ENCODE assay signal across 29 mouse cellular contexts in the genomic region with DNA sequence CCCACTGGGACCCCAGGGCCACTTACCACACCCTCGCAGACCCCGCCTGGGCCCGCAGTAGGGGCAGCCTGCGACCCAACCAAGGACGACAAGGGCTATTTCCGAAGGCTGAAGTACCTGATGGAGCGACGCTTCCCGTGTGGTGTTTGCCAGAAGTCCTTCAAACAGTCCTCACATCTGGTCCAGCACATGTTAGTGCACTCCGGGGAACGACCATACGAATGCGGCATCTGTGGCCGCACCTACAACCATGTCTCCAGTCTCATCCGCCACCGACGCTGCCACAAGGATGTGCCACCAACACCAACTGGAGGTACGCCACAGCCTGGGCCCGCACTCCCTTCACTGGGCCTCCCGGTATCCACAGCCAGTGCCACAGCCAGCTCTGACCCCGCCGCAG. TPM values are rescaled to one million over a fixed set of nuclear protein-coding genes. Genes with fewer than 3 reads are reported as not detected.
DNase-seq lines count a peak whose midpoint lies in the region; ATAC-seq and TF ChIP-seq lines count a peak whose summit lies in the region.
"Had no signal": no experiment of that assay in that cellular context is flagged by ENCODE, and none has a peak within 500 bp of the region (broad histone marks: within the 10 kb centered on the region; RNA-seq: fewer than 3 reads in every experiment).

No protein-coding gene starts in this region.

- H3K4me2 ChIP-seq in hindbrain, embryonic 14.5 days (replicated peaks) = no peak overlapping the region
- H3K4me2 ChIP-seq in hindbrain, embryonic 11.5 days (replicated peaks; ENCODE audit: low read depth, low read length) = no peak overlapping the region
- no peak overlapping the region for H3K4me2 ChIP-seq in midbrain, embryonic 11.5 days
- no peak overlapping the region for H3K4me2 ChIP-seq in midbrain, embryonic 14.5 days (ENCODE audit: low read length)
- H3K4me2 ChIP-seq in myocyte (ENCODE audit: low read depth) = no peak overlapping the region
- H3K4me2 ChIP-seq: forebrain, embryonic 12.5 days; heart, embryonic 13.5 days; liver, embryonic 15.5 days; midbrain, embryonic 12.5 days; neural tube, embryonic 13.5 days; stomach, embryonic 15.5 days had no signal

- 0 out of 2 replicates have a peak overlapping the region, but pooled peaks have one; percentile 7 for H3K4me3 ChIP-seq in hindbrain, embryonic 14.5 days (replicated peaks; ENCODE audit: low read length)
- H3K4me3 ChIP-seq in hindbrain, embryonic 11.5 days (ENCODE audit: low read depth, low read length) = no peak overlapping the region
- H3K4me3 ChIP-seq in midbrain, embryonic 11.5 days (ENCODE audit: low read depth, low read length) = no peak overlapping the region
- H3K4me3 ChIP-seq in midbrain, embryonic 14.5 days (replicated peaks; ENCODE audit: low read depth, low read length) = no peak overlapping the region
- no peak overlapping the region for H3K4me3 ChIP-seq in myocyte
- H3K4me3 ChIP-seq: heart, adult 2 months; heart, embryonic 13.5 days; liver, embryonic 15.5 days; midbrain, embryonic 12.5 days; neural tube, embryonic 13.5 days; stomach, embryonic 15.5 days had no signal

- no peak for DNase-seq in hindbrain, embryonic 14.5 days (ENCODE audit: low spot score)
- DNase-seq in hindbrain, embryonic 11.5 days (ENCODE audit: low spot score) = no peak
- no peak for DNase-seq in midbrain, embryonic 11.5 days (ENCODE audit: low spot score, missing footprints)
- no peak for DNase-seq in midbrain, embryonic 14.5 days
- DNase-seq in ZHBTc4 (ENCODE audit: low read depth, low spot score) = peak; percentile 43
- no peak for DNase-seq in right cerebral cortex, postnatal 36 days (ENCODE audit: low spot score in 2 of 2)
- DNase-seq: adrenal gland, postnatal 25 days; B cell, adult 2 months; cerebellum, adult 9-10 months; gastrocnemius, postnatal 25 days; heart, adult 2 months; kidney, adult 2 months; kidney, postnatal 10 days; retina, postnatal 1 day; right cerebral cortex, postnatal 25 days; thymus, postnatal 25 days had no signal

- H3K27me3 ChIP-seq in hindbrain, embryonic 14.5 days (ENCODE audit: control insufficient read depth, insufficient read depth, low read length) = no peaks in the 10 kb centered on the region
- H3K27me3 ChIP-seq in hindbrain, embryonic 11.5 days (ENCODE audit: control insufficient read depth, insufficient read depth, low read length) = no peaks in the 10 kb centered on the region
- no peaks in the 10 kb centered on the region for H3K27me3 ChIP-seq in midbrain, embryonic 11.5 days (ENCODE audit: control insufficient read depth, insufficient read depth, low read length)
- H3K27me3 ChIP-seq in midbrain, embryonic 14.5 days (ENCODE audit: control insufficient read depth, insufficient read depth, low read length) = no peaks in the 10 kb centered on the region
- H3K27me3 ChIP-seq in myocyte (ENCODE audit: control insufficient read depth, insufficient read depth, insufficient read length) = no peaks in the 10 kb centered on the region
- H3K27me3 ChIP-seq: CH12.LX; forebrain, embryonic 12.5 days; heart, embryonic 13.5 days; liver, embryonic 15.5 days; midbrain, embryonic 12.5 days; neural tube, embryonic 13.5 days; stomach, embryonic 15.5 days had no signal

- no peak overlapping the region for H3K9ac ChIP-seq in hindbrain, embryonic 14.5 days
- no peak overlapping the region for H3K9ac ChIP-seq in hindbrain, embryonic 11.5 days (ENCODE audit: low read depth, low read length)
- no peak overlapping the region for H3K9ac ChIP-seq in midbrain, embryonic 11.5 days (ENCODE audit: low read length)
- no peak overlapping the region for H3K9ac ChIP-seq in midbrain, embryonic 14.5 days (replicated peaks; ENCODE audit: low read length)
- H3K9ac ChIP-seq: forebrain, embryonic 12.5 days; heart, embryonic 13.5 days; liver, embryonic 15.5 days; midbrain, embryonic 12.5 days; neural tube, embryonic 13.5 days; stomach, embryonic 15.5 days had no signal

- no peak overlapping the region for H3ac ChIP-seq in myocyte (ENCODE audit: control insufficient read depth, insufficient read length)

- ATAC-seq in hindbrain, embryonic 14.5 days (ENCODE audit: low FRiP score) = no peak
- no peak for ATAC-seq in hindbrain, embryonic 11.5 days (ENCODE audit: low FRiP score)
- ATAC-seq in midbrain, embryonic 11.5 days (ENCODE audit: low FRiP score) = 0 out of 2 replicates have a peak, but pooled peaks have one; percentile 7
- ATAC-seq in midbrain, embryonic 14.5 days (ENCODE audit: low FRiP score, low TSS enrichment) = no peak
- ATAC-seq: hindbrain, embryonic 16.5 days had no signal

- no peak for TF ChIP-seq POLR2A in myocyte (IDR thresholded peaks at IDR 0.05; ENCODE audit: insufficient read length, low read depth)

- H3K4me1 ChIP-seq in hindbrain, embryonic 14.5 days (replicated peaks; ENCODE audit: control insufficient read depth, insufficient read depth, low read length) = no peaks in the 10 kb centered on the region
- no peaks in the 10 kb centered on the region for H3K4me1 ChIP-seq in hindbrain, embryonic 11.5 days (replicated peaks; ENCODE audit: control insufficient read depth, insufficient read depth, low read length)
- no peaks in the 10 kb centered on the region for H3K4me1 ChIP-seq in midbrain, embryonic 11.5 days (ENCODE audit: control insufficient read depth, insufficient read depth, low read length)
- no peaks in the 10 kb centered on the region for H3K4me1 ChIP-seq in midbrain, embryonic 14.5 days (ENCODE audit: control insufficient read depth, insufficient read depth, low read length)
- H3K4me1 ChIP-seq: forebrain, embryonic 12.5 days; heart, embryonic 13.5 days; liver, embryonic 15.5 days; midbrain, embryonic 12.5 days; neural tube, embryonic 13.5 days; stomach, embryonic 15.5 days had no signal

- peaks cover 8% of the 10 kb centered on the region for H3K79me2 ChIP-seq in myocyte (ENCODE audit: control insufficient read depth, insufficient read depth)

- no peak overlapping the region for H3K27ac ChIP-seq in hindbrain, embryonic 14.5 days
- H3K27ac ChIP-seq in hindbrain, embryonic 11.5 days (ENCODE audit: low read depth, low read length) = no peak overlapping the region
- no peak overlapping the region for H3K27ac ChIP-seq in midbrain, embryonic 11.5 days (ENCODE audit: low read depth, low read length)
- H3K27ac ChIP-seq in midbrain, embryonic 14.5 days (replicated peaks; ENCODE audit: low read depth, low read length) = no peak overlapping the region
- H3K27ac ChIP-seq: forebrain, embryonic 12.5 days; heart, adult 2 months; heart, embryonic 13.5 days; liver, embryonic 15.5 days; macrophage; midbrain, embryonic 12.5 days; neural tube, embryonic 13.5 days; stomach, embryonic 15.5 days had no signal

- peaks cover 26% of the 10 kb centered on the region for H3K9me3 ChIP-seq in hindbrain, embryonic 14.5 days (ENCODE audit: control insufficient read depth, low read length)
- H3K9me3 ChIP-seq in hindbrain, embryonic 11.5 days (ENCODE audit: control insufficient read depth, low read length) = peaks cover 13% of the 10 kb centered on the region
- peaks cover 28% of the 10 kb centered on the region for H3K9me3 ChIP-seq in midbrain, embryonic 11.5 days (ENCODE audit: control insufficient read depth, low read length)
- H3K9me3 ChIP-seq in midbrain, embryonic 14.5 days (ENCODE audit: control insufficient read depth, low read length) = peaks cover 23% of the 10 kb centered on the region

- H3K36me3 ChIP-seq in hindbrain, embryonic 14.5 days (replicated peaks; ENCODE audit: control insufficient read depth, insufficient read depth) = peaks cover 69% of the 10 kb centered on the region
- peaks cover 46% of the 10 kb centered on the region for H3K36me3 ChIP-seq in hindbrain, embryonic 11.5 days (ENCODE audit: control insufficient read depth, insufficient read depth, low read length)
- H3K36me3 ChIP-seq in midbrain, embryonic 11.5 days (ENCODE audit: control insufficient read depth, insufficient read depth, low read length) = peaks cover 59% of the 10 kb centered on the region
- H3K36me3 ChIP-seq in midbrain, embryonic 14.5 days (ENCODE audit: control insufficient read depth, insufficient read depth, low read length) = peaks cover 76% of the 10 kb centered on the region
- H3K36me3 ChIP-seq in myocyte (ENCODE audit: control insufficient read depth, insufficient read depth) = peaks cover 28% of the 10 kb centered on the region

- WGBS in hindbrain, embryonic 14.5 days = 97% methylated on average over 22 of the region's 22 CpGs
- WGBS in hindbrain, embryonic 11.5 days = 95% methylated on average over 22 of the region's 22 CpGs
- WGBS in midbrain, embryonic 11.5 days = 95% methylated on average over 22 of the region's 22 CpGs
- WGBS in midbrain, embryonic 14.5 days = 95% methylated on average over 22 of the region's 22 CpGs

RNA-seq across cellular contexts. Expression of a gene that starts 4.4 kb away (rescaled TPM):
- polyA plus RNA-seq in hindbrain, embryonic 14.5 days (2014; fragmentation: Nextera tagmentation; extraction: Ambion mirVana) = not detected in 2 replicates
- polyA plus RNA-seq in hindbrain, embryonic 11.5 days (2014; fragmentation: Nextera tagmentation; extraction: Ambion mirVana) = not detected in 2 replicates
- polyA plus RNA-seq in midbrain, embryonic 11.5 days (2014; fragmentation: Nextera tagmentation; extraction: Ambion mirVana) = 0.33 TPM in 1 of 2 replicates, not detected in the other
- polyA plus RNA-seq in midbrain, embryonic 14.5 days (2014; fragmentation: Nextera tagmentation; extraction: Ambion mirVana) = not detected in 2 replicates
- polyA plus RNA-seq in myocyte (2012; fragmentation: generic; extraction: Trizol) = not detected
- polyA plus RNA-seq: brain, embryonic 14.5 days; forebrain, embryonic 12.5 days; heart, adult 2 months; heart, embryonic 13.5 days; hindbrain, embryonic 16.5 days; kidney, adult 2 months; limb, embryonic 14.5 days; liver, embryonic 15.5 days; lung, embryonic 16.5 days; midbrain, embryonic 12.5 days; neural tube, embryonic 13.5 days; stomach, embryonic 15.5 days had no signal

RNA-seq across cellular contexts. Expression of a gene that starts 8.7 kb away (rescaled TPM):
- 7.0 and 8.9 TPM in 2 replicates for polyA plus RNA-seq in hindbrain, embryonic 14.5 days (2014; fragmentation: Nextera tagmentation; extraction: Ambion mirVana)
- polyA plus RNA-seq in hindbrain, embryonic 11.5 days (2014; fragmentation: Nextera tagmentation; extraction: Ambion mirVana) = 3.1 and 4.3 TPM in 2 replicates
- 3.3 and 3.6 TPM in 2 replicates for polyA plus RNA-seq in midbrain, embryonic 11.5 days (2014; fragmentation: Nextera tagmentation; extraction: Ambion mirVana)
- polyA plus RNA-seq in midbrain, embryonic 14.5 days (2014; fragmentation: Nextera tagmentation; extraction: Ambion mirVana) = 9.1 and 10.8 TPM in 2 replicates
- 1.5 TPM for polyA plus RNA-seq in myocyte (2012; fragmentation: generic; extraction: Trizol)

RNA-seq across cellular contexts. Expression of a gene that starts 9.2 kb away (rescaled TPM):
- polyA plus RNA-seq in hindbrain, embryonic 14.5 days (2014; fragmentation: Nextera tagmentation; extraction: Ambion mirVana) = 53.3 and 60.1 TPM in 2 replicates
- polyA plus RNA-seq in hindbrain, embryonic 11.5 days (2014; fragmentation: Nextera tagmentation; extraction: Ambion mirVana) = 7.2 and 8.6 TPM in 2 replicates
- 4.0 and 5.0 TPM in 2 replicates for polyA plus RNA-seq in midbrain, embryonic 11.5 days (2014; fragmentation: Nextera tagmentation; extraction: Ambion mirVana)
- 47.0 and 63.6 TPM in 2 replicates for polyA plus RNA-seq in midbrain, embryonic 14.5 days (2014; fragmentation: Nextera tagmentation; extraction: Ambion mirVana)
- polyA plus RNA-seq in myocyte (2012; fragmentation: generic; extraction: Trizol) = 0.19 TPM

RNA-seq across cellular contexts. Expression of a gene that starts 9.4 kb away (rescaled TPM):
- 6.6 and 7.2 TPM in 2 replicates for polyA plus RNA-seq in hindbrain, embryonic 14.5 days (2014; fragmentation: Nextera tagmentation; extraction: Ambion mirVana)
- 5.7 and 8.6 TPM in 2 replicates for polyA plus RNA-seq in hindbrain, embryonic 11.5 days (2014; fragmentation: Nextera tagmentation; extraction: Ambion mirVana)
- polyA plus RNA-seq in midbrain, embryonic 11.5 days (2014; fragmentation: Nextera tagmentation; extraction: Ambion mirVana) = 4.8 and 5.1 TPM in 2 replicates
- polyA plus RNA-seq in midbrain, embryonic 14.5 days (2014; fragmentation: Nextera tagmentation; extraction: Ambion mirVana) = 6.8 and 8.3 TPM in 2 replicates
- polyA plus RNA-seq in myocyte (2012; fragmentation: generic; extraction: Trizol) = 18.1 TPM

RNA-seq across cellular contexts. Expression of a gene that starts 14.2 kb away (rescaled TPM):
- not detected in 2 replicates for polyA plus RNA-seq in hindbrain, embryonic 14.5 days (2014; fragmentation: Nextera tagmentation; extraction: Ambion mirVana)
- polyA plus RNA-seq in hindbrain, embryonic 11.5 days (2014; fragmentation: Nextera tagmentation; extraction: Ambion mirVana) = 0.19 and 1.8 TPM in 2 replicates
- polyA plus RNA-seq in midbrain, embryonic 11.5 days (2014; fragmentation: Nextera tagmentation; extraction: Ambion mirVana) = 0.34 TPM in 1 of 2 replicates, not detected in the other
- 1.3 TPM in 1 of 2 replicates, not detected in the other for polyA plus RNA-seq in midbrain, embryonic 14.5 days (2014; fragmentation: Nextera tagmentation; extraction: Ambion mirVana)
- not detected for polyA plus RNA-seq in myocyte (2012; fragmentation: generic; extraction: Trizol)
- polyA plus RNA-seq: brain, embryonic 14.5 days; heart, adult 2 months; heart, embryonic 13.5 days; macrophage; midbrain, embryonic 12.5 days; neural tube, embryonic 13.5 days had no signal
